Mouse (Mus musculus) heart, adult 2 months (tissue): Measurements from ENCODE around the gene Gm45140. TPM values are rescaled to one million over a fixed set of nuclear protein-coding genes. Genes with fewer than 3 reads are reported as not detected.

Experiments used
- DNase-seq, 2 experiments: peaks; one replicate each; pipeline ENCODE4 v3.0.0; 2021
- H3K27ac ChIP-seq: fragments of 200-600 bp; 2 replicates; pipeline ENCODE4 v1.8.1; 2022
- H3K27me3 ChIP-seq: fragments of 200-500 bp; 2 replicates; pipeline ENCODE4 v1.6.1; 2012; ENCODE audit warnings: mild to moderate bottlenecking, low read length, inconsistent platforms, mixed read lengths; ENCODE audit not compliant: control insufficient read depth, insufficient read depth
- H3K36me3 ChIP-seq: fragments of 200-500 bp; 2 replicates; pipeline ENCODE4 v1.6.1; 2012; ENCODE audit warnings: low read length, inconsistent platforms; ENCODE audit not compliant: control insufficient read depth, insufficient read depth
- H3K4me1 ChIP-seq: fragments of 200-500 bp; 2 replicates; pipeline ENCODE4 v1.6.1; 2011; ENCODE audit warnings: low read length; ENCODE audit not compliant: control insufficient read depth, insufficient read depth
- H3K4me3 ChIP-seq: fragments of 200-600 bp; 2 replicates; pipeline ENCODE4 v1.8.1; 2022
- H3K79me2 ChIP-seq: fragments of 200-500 bp; replicated peaks from 2 replicates; pipeline ENCODE4 v1.6.1; 2012; ENCODE audit warnings: mild to moderate bottlenecking, inconsistent platforms, low read length, moderate library complexity, mixed read lengths; ENCODE audit not compliant: control insufficient read depth, insufficient read depth
- H3K9ac ChIP-seq: fragments of 200-500 bp; 2 replicates; pipeline ENCODE4 v1.6.1; 2012; ENCODE audit warnings: low read depth, mild to moderate bottlenecking, control low read depth, inconsistent platforms, low read length, mixed read lengths
- CTCF ChIP-seq: fragments of 200-600 bp; IDR thresholded peaks from 2 replicates; pipeline ENCODE4 v1.8.1; 2022; ENCODE audit warnings: antibody characterized with exemption, mild to moderate bottlenecking, moderate library complexity
- EP300 ChIP-seq: fragments of 200-500 bp; IDR thresholded peaks from 2 replicates; pipeline ENCODE4 v1.6.1; 2011; ENCODE audit warnings: low read depth, low read length, control low read depth; ENCODE audit not compliant: insufficient read depth
- POLR2A ChIP-seq: fragments of 200-500 bp; IDR thresholded peaks from 2 replicates; pipeline ENCODE4 v1.6.1; 2011; ENCODE audit warnings: mild to moderate bottlenecking, low read depth, low read length, control low read depth; ENCODE audit not compliant: insufficient read depth
- WGBS: fragments of 180-500 bp; shearing (Covaris S2); methylation state at CpG from one replicate; pipeline ENCODE4 v1.1.7; 2018; 5-methylcytosine and 5-hydroxymethylcytosine counted together
- intact Hi-C: fragments of 180-260 bp; cut with DNase I; formaldehyde crosslinking; loops from one replicate; pipeline ENCODE4 v1.15.1; 2025
- polyA plus RNA-seq: library from polyadenylated mRNA; depleted of rRNA; stranded (reverse); fragments of >200 nt; gene quantifications from 2 replicates; pipeline ENCODE4 v1.2.3, GENCODE M21; 2012
- total RNA-seq, 2 experiments: library from RNA; stranded (reverse); gene quantifications; 2 replicates each; pipeline ENCODE4 v1.2.3; 2021

Gm45140 gene
- total and polyA plus RNA-seq, 3 experiments = 0.16 to 1.4 (median 0.23) TPM

DNA sequence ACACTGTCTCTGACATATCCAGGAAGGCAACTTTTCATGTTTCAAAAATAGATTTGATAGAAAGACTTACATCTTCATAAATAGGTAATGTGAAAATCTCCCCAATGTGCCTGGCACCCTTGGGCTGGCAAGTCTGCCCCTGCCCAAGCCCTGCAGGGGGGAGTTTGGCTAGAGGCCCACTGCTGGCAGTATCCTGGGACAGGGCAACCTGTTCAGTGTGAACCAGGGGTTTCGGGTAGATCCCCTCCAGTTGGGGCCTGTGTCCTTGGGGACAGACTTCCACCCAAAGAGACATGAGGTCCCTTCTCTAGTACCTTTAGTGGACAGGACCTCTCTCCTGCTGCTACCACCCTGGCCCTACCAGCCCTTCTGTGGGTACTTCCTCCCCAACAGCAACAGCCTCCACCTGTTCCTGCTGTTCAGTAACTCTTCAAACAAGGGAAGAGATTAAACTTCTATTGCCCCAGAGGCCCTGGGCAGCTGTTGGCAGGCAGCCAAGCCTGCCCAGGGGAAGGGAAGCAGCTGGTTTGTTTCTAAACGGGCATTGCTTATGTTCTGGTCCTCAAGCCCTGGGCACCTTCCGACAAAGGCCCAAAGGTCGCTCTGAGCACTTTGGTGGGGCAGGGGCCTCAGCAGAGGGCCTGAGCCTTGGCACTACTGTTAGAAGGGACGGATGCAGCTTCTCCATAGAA is 46.6 kb downstream of the Gm45140 start:
- H3K27me3 ChIP-seq = no peaks in the 10 kb centered on the region
- DNase-seq = peak in 1 of 2 experiments; percentile 42
- no peak for TF ChIP-seq EP300
- TF ChIP-seq POLR2A = no peak
- no peak for TF ChIP-seq CTCF
- H3K36me3 ChIP-seq = no peaks in the 10 kb centered on the region
- no peak overlapping the region for H3K4me3 ChIP-seq
- no peaks in the 10 kb centered on the region for H3K79me2 ChIP-seq
- no peak overlapping the region for H3K27ac ChIP-seq
- no peak overlapping the region for H3K9ac ChIP-seq
- intact Hi-C loops = no loop called here
- WGBS = 30% methylated on average over 5 of the region's 5 CpGs
- H3K4me1 ChIP-seq = peaks cover 4% of the 10 kb centered on the region

DNA sequence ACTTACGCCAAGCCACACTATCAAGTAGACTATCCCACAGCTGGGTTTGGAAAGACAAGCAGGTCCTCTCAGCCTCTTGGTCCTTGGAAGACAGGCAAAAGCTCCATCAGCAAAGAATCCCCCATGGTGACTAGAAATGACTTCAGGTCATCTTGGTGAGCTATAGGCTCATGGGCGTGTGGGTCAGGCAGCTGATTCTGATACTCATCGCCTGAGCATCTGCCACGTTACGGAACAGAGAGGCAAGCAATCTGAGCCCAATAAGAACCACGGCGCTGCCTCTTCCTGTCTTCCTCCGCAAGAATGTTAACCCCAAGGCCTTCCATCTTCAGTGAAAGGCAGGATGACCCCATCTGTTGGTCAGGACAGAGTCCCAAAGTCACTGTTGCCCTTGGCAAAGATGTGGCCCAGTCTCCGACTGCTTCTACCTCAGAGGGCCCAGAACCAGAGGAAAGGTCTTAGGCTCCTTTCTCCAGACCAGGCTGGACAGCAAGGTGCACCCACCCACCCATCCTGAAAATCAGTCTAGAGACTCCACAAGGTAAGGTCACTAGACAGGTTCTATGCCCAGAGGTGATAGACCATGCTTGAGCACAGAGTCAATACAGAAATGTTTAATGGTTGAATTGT is 47.2 kb downstream of the Gm45140 start:
- H3K36me3 ChIP-seq = no peaks in the 10 kb centered on the region
- H3K27me3 ChIP-seq = no peaks in the 10 kb centered on the region
- WGBS = 91% methylated on average over 9 of the region's 9 CpGs
- no peak overlapping the region for H3K4me3 ChIP-seq
- TF ChIP-seq CTCF (no peak), POLR2A (no peak), EP300 (no peak)
- no peak overlapping the region for H3K27ac ChIP-seq
- peaks cover 4% of the 10 kb centered on the region for H3K4me1 ChIP-seq
- DNase-seq = no peak
- H3K9ac ChIP-seq = no peak overlapping the region
- H3K79me2 ChIP-seq = no peaks in the 10 kb centered on the region
- intact Hi-C loops = no loop called here

- 62% methylated on average over 6 of the region's 6 CpGs for WGBS
- Histone ChIP-seq H3K27ac (no peak overlapping the region), H3K9ac (no peak overlapping the region), H3K4me1 (peaks cover 4% of the 10 kb centered on the region), H3K79me2 (no peaks in the 10 kb centered on the region), H3K36me3 (no peaks in the 10 kb centered on the region), H3K4me3 (no peak overlapping the region), H3K27me3 (no peaks in the 10 kb centered on the region)
- intact Hi-C loops = no loop called here
- DNase-seq = peak in 1 of 2 experiments; percentile 45
- no peak for TF ChIP-seq CTCF
- TF ChIP-seq EP300 = no peak
- TF ChIP-seq POLR2A = no peak
These were observed 48.3 kb downstream of the Gm45140 start for GRCm38 (mm10) chr6:87787108-87787890.

DNA sequence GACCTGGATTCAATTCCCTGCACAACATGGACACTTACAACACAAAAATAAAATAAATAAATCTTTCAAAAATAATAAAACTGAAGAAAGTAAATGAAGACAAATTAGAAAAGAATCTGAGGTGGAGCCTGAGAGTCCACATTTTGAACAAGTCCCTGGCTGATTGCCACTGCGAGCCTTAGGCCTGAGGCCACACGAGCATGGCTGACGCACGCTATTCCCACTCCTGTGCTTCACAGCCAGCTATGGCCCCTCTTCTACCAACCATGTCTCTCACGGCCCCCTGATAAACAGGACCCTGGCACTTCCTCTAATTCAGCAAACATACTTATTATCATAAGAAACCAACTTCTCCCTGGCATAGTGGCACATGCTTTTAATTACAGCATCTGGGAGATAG is 49.0 kb downstream of the Gm45140 start:
- TF ChIP-seq CTCF (no peak), POLR2A (no peak), EP300 (no peak)
- Histone ChIP-seq H3K27me3 (no peaks in the 10 kb centered on the region), H3K36me3 (no peaks in the 10 kb centered on the region), H3K27ac (no peak overlapping the region), H3K4me3 (no peak overlapping the region), H3K4me1 (peaks cover 4% of the 10 kb centered on the region), H3K9ac (no peak overlapping the region), H3K79me2 (no peaks in the 10 kb centered on the region)
- DNase-seq = no peak
- WGBS = 75% methylated on average over 5 of the region's 5 CpGs
- intact Hi-C loops = no loop called here

DNA sequence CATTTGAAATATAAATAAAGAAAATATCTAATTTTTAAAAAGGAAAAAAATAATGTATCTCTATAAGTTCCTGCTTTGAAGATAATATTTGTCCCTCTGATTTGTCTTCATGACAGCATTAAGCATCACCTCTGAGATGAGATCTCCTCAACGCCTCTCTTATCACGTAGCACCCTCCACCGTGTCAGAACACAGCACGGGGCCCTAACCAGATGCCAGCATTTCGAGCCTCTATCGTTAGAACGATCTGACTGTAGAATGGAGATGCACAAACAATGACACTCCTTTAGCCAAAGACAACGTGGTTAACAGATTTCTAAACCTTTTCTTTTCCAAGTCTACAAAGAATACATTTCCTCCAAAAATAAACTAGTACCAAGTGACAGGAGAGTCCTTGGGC is 51.6 kb downstream of the Gm45140 start:
- Histone ChIP-seq H3K79me2 (no peaks in the 10 kb centered on the region), H3K27ac (no peak overlapping the region), H3K4me1 (peaks cover 4% of the 10 kb centered on the region; the same call in 1 of the 2 replicates), H3K36me3 (no peaks in the 10 kb centered on the region), H3K27me3 (no peaks in the 10 kb centered on the region), H3K9ac (no peak overlapping the region), H3K4me3 (no peak overlapping the region)
- WGBS = 46% methylated on average over 8 of the region's 8 CpGs
- TF ChIP-seq CTCF = no peak
- no peak for TF ChIP-seq EP300
- no peak for TF ChIP-seq POLR2A
- no peak for DNase-seq
- intact Hi-C loops = no loop called here
